Mouse (Mus musculus) liver, postnatal 0 days (tissue): ENCODE measurements around the gene Myl7.

ENCODE experiments used
- CTCF ChIP-seq: sonication (generic); IDR thresholded peaks from 2 replicates; pipeline ENCODE4 v1.5.1; 2016; ENCODE audit warnings: antibody characterized with exemption, low read depth
- EP300 ChIP-seq: IDR thresholded peaks from 2 replicates; pipeline ENCODE4 v1.6.1; 2016; ENCODE audit warnings: antibody characterized with exemption, low read depth, mild to moderate bottlenecking

DNA sequence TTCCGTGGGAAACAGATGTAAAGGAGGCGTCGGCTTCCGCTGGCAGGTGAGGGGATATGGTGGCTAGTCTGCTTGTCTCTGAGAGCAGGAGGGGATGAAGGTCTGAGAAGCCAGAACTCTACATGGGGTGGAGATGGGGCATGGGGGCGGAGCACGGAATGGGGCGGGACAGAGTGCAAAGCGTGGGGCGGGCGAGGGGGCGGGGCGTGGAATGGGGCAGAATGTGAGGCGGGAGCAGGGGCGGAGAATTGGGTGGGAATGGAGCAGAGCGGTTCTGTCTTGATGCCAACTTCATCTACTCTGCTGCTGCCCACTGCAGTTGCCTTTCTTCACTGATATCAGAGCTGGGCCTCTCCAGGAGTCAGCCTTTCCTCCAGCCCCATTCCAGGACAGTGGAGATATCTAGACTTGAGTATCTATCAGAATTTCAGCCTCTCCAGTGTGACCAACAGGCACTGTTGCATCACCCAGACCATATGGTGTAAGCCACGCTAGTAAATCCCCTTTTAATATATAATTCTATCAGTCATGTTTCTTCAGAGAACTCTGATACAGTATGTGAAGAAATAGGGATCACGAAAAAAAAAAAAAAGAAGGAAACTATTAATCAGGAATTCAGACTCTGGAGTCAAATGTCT, 21.9 kb upstream of the Myl7 start:
- no peak for TF ChIP-seq CTCF
- no peak for TF ChIP-seq EP300
